Mouse (Mus musculus) spleen, adult 18-20 months (tissue): ENCODE measurements at regions not wholly inside any gene's neighbourhood (a gene's known extent, or its start where the extent isn't known, plus 50 kb on each side); places are given as distances from the start of the nearest gene placed in this dataset.

Experiments used
- DNase-seq, 2 experiments: peaks; one replicate each; pipeline ENCODE4 v3.0.0; 2022; ENCODE audit warnings: mixed read lengths in 2 of 2

- no peak for DNase-seq
Observed at GRCm38 (mm10) chr6:31112293-31113077, 153.6 kb upstream of the Klf14 start.

- DNase-seq, result no peak
Observed at GRCm38 (mm10) chr6:31113558-31114326, 154.9 kb upstream of the Klf14 start.

GRCm38 (mm10) chr6:31114336-31115335 lies 155.8 kb upstream of the Klf14 start:
- DNase-seq, result peak in 1 of 2 experiments; percentile 33

GRCm38 (mm10) chr6:31115566-31115965 lies 156.7 kb upstream of the Klf14 start:
- DNase-seq, result no peak

GRCm38 (mm10) chr6:31116365-31116764 lies 157.5 kb upstream of the Klf14 start:
- no peak for DNase-seq

- DNase-seq, result no peak
Observed at GRCm38 (mm10) chr6:31117666-31118065, 158.8 kb upstream of the Klf14 start.

- no peak for DNase-seq
Observed at GRCm38 (mm10) chr6:31121008-31121407, 162.1 kb upstream of the Klf14 start.

GRCm38 (mm10) chr6:31122895-31123294 lies 164.0 kb upstream of the Klf14 start:
- no peak for DNase-seq

GRCm38 (mm10) chr6:31123342-31123990 lies 164.6 kb upstream of the Klf14 start:
- DNase-seq, result no peak

GRCm38 (mm10) chr6:31124076-31124475 lies 165.2 kb upstream of the Klf14 start:
- DNase-seq, result no peak

- no peak for DNase-seq
Observed at GRCm38 (mm10) chr6:31124872-31125271, 166.0 kb upstream of the Klf14 start.

GRCm38 (mm10) chr6:31125328-31126118 lies 166.6 kb upstream of the Klf14 start:
- peak; percentile 28 to 42 for DNase-seq

GRCm38 (mm10) chr6:31126131-31126871 lies 167.4 kb upstream of the Klf14 start:
- peak; percentile 21 to 39 for DNase-seq

GRCm38 (mm10) chr6:31129170-31129569 lies 170.3 kb upstream of the Klf14 start:
- DNase-seq, result no peak

GRCm38 (mm10) chr6:31129987-31130386 lies 171.1 kb upstream of the Klf14 start:
- no peak for DNase-seq

GRCm38 (mm10) chr6:31130522-31130921 lies 171.6 kb upstream of the Klf14 start:
- DNase-seq, result no peak

- DNase-seq, result no peak
Observed at GRCm38 (mm10) chr6:31131716-31132115, 172.8 kb upstream of the Klf14 start.

- DNase-seq, result no peak
Observed at GRCm38 (mm10) chr6:31132396-31133190, 173.7 kb upstream of the Klf14 start.

- DNase-seq, result no peak
Observed at GRCm38 (mm10) chr6:31133896-31134735, 175.2 kb upstream of the Klf14 start.
